Mouse (Mus musculus): ENCODE measurements around the gene Cpz. TPM values are rescaled to one million over a fixed set of nuclear protein-coding genes. Genes with fewer than 3 reads are reported as not detected.

Cpz gene
- total and polyA plus RNA-seq, 2 experiments from 2014 or later = 1.8 to 14.3 TPM

GRCm38 (mm10) chr5:35497344-35497743 lies 28.2 kb downstream of the Cpz start:
- 45% methylated on average over 7 of the region's 7 CpGs for WGBS
- no peak for TF ChIP-seq CTCF (IDR thresholded peaks at IDR 0.05; ENCODE audit: low read depth)
- H3K9me3 ChIP-seq (ENCODE audit: low read length) = no peaks in the 10 kb centered on the region
- H3K4me2 ChIP-seq (ENCODE audit: low read depth) = no peak overlapping the region
- DNase-seq (no peak), ATAC-seq (no peak)
- H3K36me3 ChIP-seq (ENCODE audit: insufficient read depth) = no peaks in the 10 kb centered on the region
- no peak overlapping the region for H3K4me3 ChIP-seq (ENCODE audit: low read depth, low read length)
- no peak overlapping the region for H3K9ac ChIP-seq
- no peaks in the 10 kb centered on the region for H3K27me3 ChIP-seq (ENCODE audit: insufficient read depth, low read length)
- H3K27ac ChIP-seq (ENCODE audit: low read depth, low read length) = no peak overlapping the region
- no peaks in the 10 kb centered on the region for H3K4me1 ChIP-seq (ENCODE audit: insufficient read depth)

DNA sequence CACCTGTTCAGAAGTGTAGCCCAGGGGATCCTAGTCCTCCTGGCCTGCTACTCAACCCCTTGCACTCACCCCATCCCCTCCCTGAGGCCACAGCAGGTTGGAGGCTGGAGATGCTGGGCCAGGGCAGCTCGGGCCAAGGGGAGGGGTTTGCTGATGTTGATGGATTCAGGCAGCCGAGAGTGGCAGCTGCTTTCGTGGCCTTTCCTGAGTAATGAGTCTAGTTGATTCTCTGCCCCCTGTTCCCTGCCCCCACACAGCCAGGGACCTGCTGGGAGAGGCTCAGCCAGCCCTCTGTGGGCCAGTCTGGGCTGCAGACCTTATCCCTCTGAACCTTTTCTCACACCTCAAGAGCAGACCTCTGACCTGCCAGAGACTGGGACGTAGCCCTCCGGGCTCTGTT lies 29.5 kb downstream of the Cpz start:
- Histone ChIP-seq H3K9me3 (ENCODE audit: low read length) (no peaks in the 10 kb centered on the region), H3K27ac (ENCODE audit: low read depth, low read length) (no peak overlapping the region), H3K4me2 (ENCODE audit: low read depth) (no peak overlapping the region), H3K4me1 (ENCODE audit: insufficient read depth) (no peaks in the 10 kb centered on the region), H3K4me3 (ENCODE audit: low read depth, low read length) (no peak overlapping the region), H3K27me3 (ENCODE audit: insufficient read depth, low read length) (no peaks in the 10 kb centered on the region), H3K9ac (no peak overlapping the region), H3K36me3 (ENCODE audit: insufficient read depth) (no peaks in the 10 kb centered on the region)
- WGBS = 38% methylated on average over 5 of the region's 5 CpGs
- no peak for DNase-seq
- ATAC-seq = no peak
- TF ChIP-seq CTCF (IDR thresholded peaks at IDR 0.05; ENCODE audit: low read depth) = no peak

GRCm38 (mm10) chr5:35494773-35495390 lies 30.6 kb downstream of the Cpz start:
- Histone ChIP-seq H3K27ac (ENCODE audit: low read depth, low read length) (no peak overlapping the region), H3K9me3 (ENCODE audit: low read length) (no peaks in the 10 kb centered on the region), H3K36me3 (ENCODE audit: insufficient read depth) (no peaks in the 10 kb centered on the region), H3K27me3 (ENCODE audit: insufficient read depth, low read length) (no peaks in the 10 kb centered on the region), H3K4me2 (ENCODE audit: low read depth) (no peak overlapping the region), H3K4me1 (ENCODE audit: insufficient read depth) (no peaks in the 10 kb centered on the region), H3K9ac (no peak overlapping the region), H3K4me3 (ENCODE audit: low read depth, low read length) (no peak overlapping the region)
- WGBS = 41% methylated on average over 8 of the region's 8 CpGs
- DNase-seq (no peak), ATAC-seq (no peak)
- TF ChIP-seq CTCF (IDR thresholded peaks at IDR 0.05; ENCODE audit: low read depth) = no peak

GRCm38 (mm10) chr5:35493770-35494169 lies 31.7 kb downstream of the Cpz start:
- no peaks in the 10 kb centered on the region for H3K27me3 ChIP-seq (ENCODE audit: insufficient read depth, low read length)
- no peak for ATAC-seq
- 86% methylated on average over 12 of the region's 12 CpGs for whole genome bisulfite sequencing

DNA sequence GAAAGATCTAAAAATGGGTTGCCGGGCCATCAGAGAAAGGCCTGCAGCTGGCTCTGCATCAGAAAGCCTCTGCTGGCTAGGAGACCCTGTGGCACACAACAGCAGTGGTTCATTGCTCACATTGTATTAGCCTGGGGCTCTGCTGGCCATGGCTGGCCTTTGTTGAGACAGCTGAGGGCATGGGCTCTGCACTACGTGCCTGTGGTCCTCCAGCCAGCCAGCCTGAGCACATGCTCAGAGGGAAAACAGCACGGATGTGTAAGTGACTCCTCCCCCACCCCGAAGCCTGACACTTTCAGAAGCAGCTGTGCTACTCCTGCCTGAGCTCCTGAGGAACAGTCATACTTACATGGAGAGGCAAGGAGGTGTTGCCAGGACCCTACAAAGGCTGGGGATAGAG lies 46.0 kb downstream of the Cpz start:
- Histone ChIP-seq H3K36me3 (ENCODE audit: insufficient read depth) (no peaks in the 10 kb centered on the region), H3K27ac (ENCODE audit: low read depth, low read length) (no peak overlapping the region), H3K9ac (no peak overlapping the region), H3K9me3 (ENCODE audit: low read length) (no peaks in the 10 kb centered on the region), H3K4me1 (ENCODE audit: insufficient read depth) (no peaks in the 10 kb centered on the region), H3K27me3 (ENCODE audit: insufficient read depth, low read length) (no peaks in the 10 kb centered on the region), H3K4me3 (ENCODE audit: low read depth, low read length) (no peak overlapping the region), H3K4me2 (ENCODE audit: low read depth) (no peak overlapping the region)
- WGBS = 39% methylated on average over 4 of the region's 4 CpGs
- DNase-seq (peak; percentile 5), ATAC-seq (peak; percentile 66)
- no peak for TF ChIP-seq CTCF (IDR thresholded peaks at IDR 0.05; ENCODE audit: low read depth)

More at GRCm38 (mm10) chr5:35493770-35494169, 31.7 kb downstream of the Cpz start:
- no peak overlapping the region for H3K27ac ChIP-seq (ENCODE audit: low read depth, low read length)
- H3K36me3 ChIP-seq (ENCODE audit: insufficient read depth) = no peaks in the 10 kb centered on the region
- no peaks in the 10 kb centered on the region for H3K4me1 ChIP-seq (ENCODE audit: insufficient read depth)
- H3K4me2 ChIP-seq (ENCODE audit: low read depth) = no peak overlapping the region
- no peak for TF ChIP-seq CTCF (IDR thresholded peaks at IDR 0.05; ENCODE audit: low read depth)
- no peak overlapping the region for H3K4me3 ChIP-seq (ENCODE audit: low read depth, low read length)
- H3K9me3 ChIP-seq (ENCODE audit: low read length) = no peaks in the 10 kb centered on the region
- DNase-seq = no peak
- no peak overlapping the region for H3K9ac ChIP-seq

DNA sequence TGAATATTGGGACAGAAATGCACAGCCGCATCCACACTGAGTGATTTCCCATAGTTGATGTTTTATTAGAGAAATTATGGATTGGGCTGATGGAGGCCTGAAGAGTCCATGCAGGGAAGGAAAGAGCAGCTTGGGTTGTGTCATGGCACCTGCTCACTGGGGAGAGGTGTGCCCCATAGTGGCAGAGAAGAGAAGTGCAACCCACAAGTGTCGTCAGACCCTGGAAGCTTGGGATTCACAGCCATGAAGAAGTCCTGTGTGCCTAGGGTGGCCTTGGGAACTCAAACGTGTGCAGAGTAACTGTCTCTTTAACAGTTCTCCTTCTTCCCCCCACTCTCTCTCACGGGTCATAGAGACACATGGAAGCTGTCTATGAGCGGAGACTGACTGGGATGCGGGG lies 50.3 kb downstream of the Cpz start:
- no peak for ATAC-seq
- no peaks in the 10 kb centered on the region for H3K36me3 ChIP-seq (ENCODE audit: insufficient read depth)
- H3K4me2 ChIP-seq (ENCODE audit: low read depth) = no peak overlapping the region
- H3K4me1 ChIP-seq (ENCODE audit: insufficient read depth) = no peaks in the 10 kb centered on the region
- WGBS = 44% methylated on average over 6 of the region's 6 CpGs
- no peaks in the 10 kb centered on the region for H3K27me3 ChIP-seq (ENCODE audit: insufficient read depth, low read length)
- H3K27ac ChIP-seq (ENCODE audit: low read depth, low read length) = no peak overlapping the region
- H3K9ac ChIP-seq = no peak overlapping the region
- no peak for DNase-seq
- TF ChIP-seq CTCF (IDR thresholded peaks at IDR 0.05; ENCODE audit: low read depth) = peak; percentile 59
- no peak overlapping the region for H3K4me3 ChIP-seq (ENCODE audit: low read depth, low read length)
- H3K9me3 ChIP-seq (ENCODE audit: low read length) = no peaks in the 10 kb centered on the region

DNA sequence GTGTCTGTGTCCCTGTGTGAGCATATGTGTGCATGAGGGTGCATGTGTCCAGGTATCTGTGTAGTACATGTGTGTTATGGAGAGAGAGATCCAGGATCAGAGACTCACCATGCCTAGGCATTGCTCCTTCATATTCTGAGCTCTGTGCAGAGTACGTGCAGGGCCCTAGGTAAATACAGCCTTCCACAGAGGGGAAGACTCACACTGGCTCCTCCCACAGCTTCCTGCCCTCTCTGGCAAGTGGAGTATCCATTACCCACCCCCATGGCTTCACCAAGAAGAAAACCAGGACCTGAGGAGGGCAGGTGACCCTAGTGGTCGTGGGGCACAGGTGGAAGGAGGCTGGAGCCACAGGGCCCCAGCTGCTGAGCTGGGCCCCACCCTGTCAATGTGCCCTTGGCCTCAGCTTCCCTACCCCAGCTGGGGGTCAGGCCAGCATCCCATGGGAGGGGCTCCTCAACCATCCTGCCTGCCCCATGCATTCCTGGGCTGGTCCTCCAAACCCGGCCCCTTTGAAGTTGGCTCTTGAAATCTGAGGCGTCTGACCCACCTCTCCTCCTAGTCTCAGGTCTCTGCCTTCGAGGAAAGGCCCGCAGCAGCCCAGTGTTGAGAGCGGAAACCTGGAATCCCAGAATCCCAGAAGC lies 54.5 kb downstream of the Cpz start:
- no peaks in the 10 kb centered on the region for H3K36me3 ChIP-seq (ENCODE audit: insufficient read depth)
- H3K27ac ChIP-seq (ENCODE audit: low read depth, low read length) = no peak overlapping the region
- DNase-seq (no peak), ATAC-seq (no peak)
- 59% methylated on average over 7 of the region's 7 CpGs for WGBS
- no peak for TF ChIP-seq CTCF (IDR thresholded peaks at IDR 0.05; ENCODE audit: low read depth)
- H3K9ac ChIP-seq = no peak overlapping the region
- H3K4me3 ChIP-seq (ENCODE audit: low read depth, low read length) = no peak overlapping the region
- no peaks in the 10 kb centered on the region for H3K27me3 ChIP-seq (ENCODE audit: insufficient read depth, low read length)
- H3K9me3 ChIP-seq (ENCODE audit: low read length) = no peaks in the 10 kb centered on the region
- no peaks in the 10 kb centered on the region for H3K4me1 ChIP-seq (ENCODE audit: insufficient read depth)
- H3K4me2 ChIP-seq (ENCODE audit: low read depth) = no peak overlapping the region
